Mouse (Mus musculus): ENCODE measurements around the gene Smyd2. TPM values are rescaled to one million over a fixed set of nuclear protein-coding genes. Genes with fewer than 3 reads are reported as not detected.

The Smyd2 gene
- total and polyA plus RNA-seq, 3 experiments, result 140 to 146 TPM; not detected in 1

GRCm38 (mm10) chr1:189960481-189960880 lies 38.3 kb upstream of the Smyd2 start:
- DNase-seq (ENCODE audit: low read depth, low spot score), result no peak
- H3K4me3 ChIP-seq (ENCODE audit: control insufficient read depth in 1 of 2, insufficient read depth in 1 of 2, low read depth in 2 of 2, low read length in 2 of 2), result no peak overlapping the region
- no peak overlapping the region for H3K27ac ChIP-seq (ENCODE audit: control insufficient read depth, low read depth, low read length)
- H3K9me3 ChIP-seq (replicated peaks; ENCODE audit: insufficient read depth, low read length), result no peaks in the 10 kb centered on the region
- peaks cover 0 to 3% of the 10 kb centered on the region in 2 experiments; a peak in 1 of 4 replicates for H3K4me1 ChIP-seq (ENCODE audit: control insufficient read depth in 1 of 2, insufficient read depth in 2 of 2, low read length in 2 of 2)
- no peaks in the 10 kb centered on the region for H3K79me2 ChIP-seq (ENCODE audit: control insufficient read depth, insufficient read depth, low read length, poor library complexity)
- TF ChIP-seq BHLHE40 (IDR thresholded peaks at IDR 0.05; ENCODE audit: borderline replicate concordance, low read depth, low read length), result no peak
- TF ChIP-seq GABPA (IDR thresholded peaks at IDR 0.05; ENCODE audit: low read depth, low read length), result no peak
- TF ChIP-seq MXI1 (IDR thresholded peaks at IDR 0.05; ENCODE audit: low read depth, low read length), result no peak
- TF ChIP-seq ZMIZ1 (IDR thresholded peaks at IDR 0.05; ENCODE audit: low read depth, low read length), result no peak
- TF ChIP-seq TCF12 (IDR thresholded peaks at IDR 0.05; ENCODE audit: low read depth, low read length), result no peak
- TF ChIP-seq MYB (IDR thresholded peaks at IDR 0.05; ENCODE audit: low read depth, low read length), result no peak
- no peak for TF ChIP-seq E2F4 (IDR thresholded peaks at IDR 0.05; ENCODE audit: borderline replicate concordance, low read depth, low read length)
- TF ChIP-seq USF1 (IDR thresholded peaks at IDR 0.05; ENCODE audit: low read depth, low read length), result no peak
- no peak for TF ChIP-seq MEF2A (IDR thresholded peaks at IDR 0.05; ENCODE audit: extremely low read depth, insufficient replicate concordance, low read depth, low read length, poor library complexity, severe bottlenecking)
- TF ChIP-seq KAT2A (conservative IDR thresholded peaks at IDR 0.05; ENCODE audit: low read depth, low read length), result no peak
- TF ChIP-seq ETS1 (IDR thresholded peaks at IDR 0.05; ENCODE audit: low read depth, low read length), result no peak
- no peak for TF ChIP-seq UBTF (IDR thresholded peaks at IDR 0.05; ENCODE audit: borderline replicate concordance, insufficient read depth, low read depth, low read length)
- no peak for TF ChIP-seq CHD1 (IDR thresholded peaks at IDR 0.05; ENCODE audit: low read depth, low read length)
- TF ChIP-seq MAZ (IDR thresholded peaks at IDR 0.05; ENCODE audit: low read depth, low read length), result no peak
- no peak for TF ChIP-seq RAD21 (IDR thresholded peaks at IDR 0.05; ENCODE audit: low read depth, low read length)
- TF ChIP-seq CTCF (IDR thresholded peaks at IDR 0.05 in 2 of 3, conservative IDR thresholded peaks at IDR 0.05 in 1 of 3; ENCODE audit: control insufficient read depth in 1 of 3, insufficient read depth in 1 of 3, low read depth in 2 of 3, low read length in 3 of 3, poor library complexity in 1 of 3, severe bottlenecking in 1 of 3), result no peak
- H3K27me3 ChIP-seq (ENCODE audit: control insufficient read depth in 1 of 2, insufficient read depth in 2 of 2, low read length in 2 of 2), result no peaks in the 10 kb centered on the region
- no peaks in the 10 kb centered on the region for H3K36me3 ChIP-seq (ENCODE audit: control insufficient read depth in 1 of 2, insufficient read depth in 2 of 2, low read length in 2 of 2)
- H3K9ac ChIP-seq (ENCODE audit: control insufficient read depth, low read depth, low read length, poor library complexity, severe bottlenecking), result no peak overlapping the region

GRCm38 (mm10) chr1:189959802-189960201 lies 37.6 kb upstream of the Smyd2 start:
- H3K79me2 ChIP-seq (ENCODE audit: control insufficient read depth, insufficient read depth, low read length, poor library complexity), result no peaks in the 10 kb centered on the region
- peaks cover 0 to 3% of the 10 kb centered on the region in 2 experiments; a peak in 1 of 4 replicates for H3K4me1 ChIP-seq (ENCODE audit: control insufficient read depth in 1 of 2, insufficient read depth in 2 of 2, low read length in 2 of 2)
- H3K27me3 ChIP-seq (ENCODE audit: control insufficient read depth in 1 of 2, insufficient read depth in 2 of 2, low read length in 2 of 2), result no peaks in the 10 kb centered on the region
- DNase-seq (ENCODE audit: low read depth, low spot score), result no peak
- H3K4me3 ChIP-seq (ENCODE audit: control insufficient read depth in 1 of 2, insufficient read depth in 1 of 2, low read depth in 2 of 2, low read length in 2 of 2), result no peak overlapping the region
- no peak overlapping the region for H3K9ac ChIP-seq (ENCODE audit: control insufficient read depth, low read depth, low read length, poor library complexity, severe bottlenecking)
- no peak overlapping the region for H3K27ac ChIP-seq (ENCODE audit: control insufficient read depth, low read depth, low read length)
- H3K36me3 ChIP-seq (ENCODE audit: control insufficient read depth in 1 of 2, insufficient read depth in 2 of 2, low read length in 2 of 2), result no peaks in the 10 kb centered on the region
- no peaks in the 10 kb centered on the region for H3K9me3 ChIP-seq (replicated peaks; ENCODE audit: insufficient read depth, low read length)
- TF ChIP-seq ZKSCAN1 (IDR thresholded peaks at IDR 0.05; ENCODE audit: low read depth, low read length) (no peak), SIN3A (IDR thresholded peaks at IDR 0.05; ENCODE audit: low read length) (no peak), TBP (IDR thresholded peaks at IDR 0.05; ENCODE audit: low read depth, low read length) (no peak), NELFE (IDR thresholded peaks at IDR 0.05; ENCODE audit: low read depth, low read length) (no peak), KAT2A (conservative IDR thresholded peaks at IDR 0.05; ENCODE audit: low read depth, low read length) (no peak), E2F4 (IDR thresholded peaks at IDR 0.05; ENCODE audit: borderline replicate concordance, low read depth, low read length) (no peak), CHD1 (IDR thresholded peaks at IDR 0.05; ENCODE audit: low read depth, low read length) (no peak), ZC3H11A (IDR thresholded peaks at IDR 0.05; ENCODE audit: low read depth, low read length) (no peak)

Data from MEL (cell line).